Mouse (Mus musculus): ENCODE measurements around the gene Fermt2. TPM values are rescaled to one million over a fixed set of nuclear protein-coding genes. Genes with fewer than 3 reads are reported as not detected.

Gene Fermt2
- total and polyA plus RNA-seq, 2 experiments from 2014 or later = 31.6 to 76.4 TPM

DNA sequence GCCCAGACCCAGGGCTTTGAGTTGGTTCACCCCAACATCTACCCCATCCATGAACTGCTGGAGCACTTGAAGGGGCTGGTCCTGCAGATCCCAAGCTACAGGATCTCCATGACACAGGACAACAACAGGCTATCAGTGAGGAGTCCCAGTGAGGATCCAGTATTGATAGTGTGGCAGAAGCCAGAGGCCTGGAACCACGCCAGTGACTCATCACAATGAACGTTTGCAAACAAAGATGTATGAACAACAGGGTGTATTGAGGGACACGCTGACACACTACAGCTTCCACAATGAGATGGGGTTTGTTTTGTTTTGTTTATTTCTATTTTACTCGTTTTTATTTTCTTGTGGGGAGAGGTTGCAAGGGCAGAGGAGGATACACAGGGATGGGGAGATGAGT, 107.5 kb downstream of the Fermt2 start:
- H3K9ac ChIP-seq (replicated peaks; ENCODE audit: low read length) = no peak overlapping the region
- no peak for TF ChIP-seq CTCF (IDR thresholded peaks at IDR 0.05; ENCODE audit: low read depth)
- H3K27ac ChIP-seq = no peak overlapping the region
- no peak overlapping the region for H3K4me3 ChIP-seq (ENCODE audit: low read length)
- H3K4me2 ChIP-seq (ENCODE audit: low read depth, low read length) = no peak overlapping the region
- no peaks in the 10 kb centered on the region for H3K4me1 ChIP-seq (ENCODE audit: insufficient read depth, low read length)
- H3K9me3 ChIP-seq (ENCODE audit: low read length) = 0 out of 2 replicates have a peak, but pooled peaks cover 6% of the 10 kb centered on the region
- WGBS = 50% methylated on average over 4 of the region's 4 CpGs
- ATAC-seq (peak; percentile 12; the same call in 1 of the 2 replicates), DNase-seq (ENCODE audit: low spot score) (no peak)
- no peaks in the 10 kb centered on the region for H3K36me3 ChIP-seq (ENCODE audit: insufficient read depth, low read length)
- H3K27me3 ChIP-seq (ENCODE audit: insufficient read depth, low read length) = no peaks in the 10 kb centered on the region

DNA sequence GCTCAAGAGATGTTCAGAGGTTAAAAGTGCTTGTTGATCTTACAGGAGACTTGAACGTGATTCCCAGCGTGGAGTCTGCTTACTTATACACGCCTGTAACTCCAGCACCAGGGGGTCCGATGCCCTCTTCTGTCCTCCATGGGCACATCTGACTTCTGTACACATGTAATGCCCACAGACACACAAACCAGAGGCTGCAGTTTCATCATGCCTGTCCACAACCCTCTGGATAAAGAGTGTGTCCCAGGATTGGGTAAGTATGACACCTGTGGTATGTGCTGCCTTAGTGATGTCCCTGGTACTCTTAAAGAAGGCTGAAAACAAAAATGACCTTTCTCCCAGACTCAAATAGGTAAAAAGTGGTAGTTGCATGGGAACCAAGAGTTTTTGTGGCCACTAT, 110.6 kb downstream of the Fermt2 start:
- H3K9ac ChIP-seq (replicated peaks; ENCODE audit: low read length) = no peak overlapping the region
- no peaks in the 10 kb centered on the region for H3K36me3 ChIP-seq (ENCODE audit: insufficient read depth, low read length)
- no peak overlapping the region for H3K27ac ChIP-seq
- ATAC-seq (no peak), DNase-seq (ENCODE audit: low spot score) (no peak)
- no peaks in the 10 kb centered on the region for H3K9me3 ChIP-seq (ENCODE audit: low read length)
- no peak overlapping the region for H3K4me3 ChIP-seq (ENCODE audit: low read length)
- no peak overlapping the region for H3K4me2 ChIP-seq (ENCODE audit: low read depth, low read length)
- 70% methylated on average over 4 of the region's 4 CpGs for WGBS
- TF ChIP-seq CTCF (IDR thresholded peaks at IDR 0.05; ENCODE audit: low read depth) = no peak
- no peaks in the 10 kb centered on the region for H3K4me1 ChIP-seq (ENCODE audit: insufficient read depth, low read length)
- no peaks in the 10 kb centered on the region for H3K27me3 ChIP-seq (ENCODE audit: insufficient read depth, low read length)

DNA sequence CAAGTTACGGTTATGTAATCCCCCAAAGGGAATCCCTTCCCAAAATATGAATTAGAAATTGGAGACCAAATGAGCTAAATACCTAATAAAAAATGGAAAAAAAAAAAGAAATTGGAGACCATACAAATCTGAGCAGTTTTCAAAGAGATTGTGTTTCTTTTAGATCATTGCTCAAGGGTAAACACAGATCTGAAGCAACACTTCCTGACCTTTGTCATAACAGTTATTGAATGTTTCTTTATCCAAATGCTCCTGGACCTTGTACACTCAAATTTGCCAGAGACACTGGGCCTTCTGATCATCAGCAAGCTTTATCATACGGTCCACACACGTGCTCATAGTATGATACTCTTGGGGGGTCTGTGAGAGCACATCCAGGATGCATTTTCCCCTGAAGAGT, 111.4 kb downstream of the Fermt2 start:
- Histone ChIP-seq H3K9me3 (ENCODE audit: low read length) (no peaks in the 10 kb centered on the region), H3K4me1 (ENCODE audit: insufficient read depth, low read length) (no peaks in the 10 kb centered on the region), H3K36me3 (ENCODE audit: insufficient read depth, low read length) (no peaks in the 10 kb centered on the region), H3K4me2 (ENCODE audit: low read depth, low read length) (no peak overlapping the region), H3K4me3 (ENCODE audit: low read length) (no peak overlapping the region), H3K27me3 (ENCODE audit: insufficient read depth, low read length) (no peaks in the 10 kb centered on the region), H3K27ac (no peak overlapping the region), H3K9ac (replicated peaks; ENCODE audit: low read length) (no peak overlapping the region)
- WGBS = 79% methylated on average over 3 of the region's 3 CpGs
- no peak for ATAC-seq
- no peak for DNase-seq (ENCODE audit: low spot score)
- TF ChIP-seq CTCF (IDR thresholded peaks at IDR 0.05; ENCODE audit: low read depth) = no peak

DNA sequence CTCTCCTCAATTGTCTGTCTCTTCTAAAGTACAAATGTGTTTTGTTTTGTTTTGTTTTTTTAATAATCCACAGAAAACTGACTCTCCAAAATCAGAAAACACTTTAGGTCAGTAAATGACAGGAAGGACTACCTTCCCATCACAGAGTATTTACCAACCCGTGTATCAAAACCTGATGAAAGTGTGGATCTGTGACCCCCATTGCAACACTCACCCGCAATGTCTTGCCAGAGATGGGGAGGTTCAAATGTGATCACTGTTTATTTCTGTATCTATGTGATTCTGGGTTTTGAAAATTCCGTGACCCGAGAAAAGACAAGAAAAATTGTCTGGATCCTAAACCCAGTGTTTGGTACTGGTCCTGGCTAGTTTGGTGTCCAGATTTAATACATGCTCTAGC, 113.7 kb downstream of the Fermt2 start:
- no peak overlapping the region for H3K4me3 ChIP-seq (ENCODE audit: low read length)
- H3K4me1 ChIP-seq (ENCODE audit: insufficient read depth, low read length) = no peaks in the 10 kb centered on the region
- H3K4me2 ChIP-seq (ENCODE audit: low read depth, low read length) = no peak overlapping the region
- WGBS = 90% methylated on average over 4 of the region's 4 CpGs
- no peak overlapping the region for H3K9ac ChIP-seq (replicated peaks; ENCODE audit: low read length)
- no peaks in the 10 kb centered on the region for H3K27me3 ChIP-seq (ENCODE audit: insufficient read depth, low read length)
- DNase-seq (ENCODE audit: low spot score) (no peak), ATAC-seq (no peak)
- H3K9me3 ChIP-seq (ENCODE audit: low read length) = no peaks in the 10 kb centered on the region
- H3K27ac ChIP-seq = no peak overlapping the region
- TF ChIP-seq CTCF (IDR thresholded peaks at IDR 0.05; ENCODE audit: low read depth) = no peak
- no peaks in the 10 kb centered on the region for H3K36me3 ChIP-seq (ENCODE audit: insufficient read depth, low read length)

Other genes with a start within 250 kb of the Fermt2 start
- 15.7 and 18.7 TPM in 2 replicates for gene Ero1l, start 211.3 kb downstream of the Fermt2 start, total RNA-seq (2014; rRNA removed)
- gene Ero1l, start 211.3 kb downstream of the Fermt2 start, polyA plus RNA-seq (2015; fragmentation: Nextera tagmentation; extraction: Ambion mirVana) = 23.3 and 25.7 TPM in 2 replicates
- 65.0 and 72.6 TPM in 2 replicates for gene Psmc6, start 200.3 kb downstream of the Fermt2 start, total RNA-seq (2014; rRNA removed)
- gene Psmc6, start 200.3 kb downstream of the Fermt2 start, polyA plus RNA-seq (2015; fragmentation: Nextera tagmentation; extraction: Ambion mirVana) = 136 and 144 TPM in 2 replicates
- gene Styx, start 179.0 kb downstream of the Fermt2 start, total RNA-seq (2014; rRNA removed) = 20.7 and 22.7 TPM in 2 replicates
- 72.4 and 73.7 TPM in 2 replicates for gene Styx, start 179.0 kb downstream of the Fermt2 start, polyA plus RNA-seq (2015; fragmentation: Nextera tagmentation; extraction: Ambion mirVana)
- 12.7 and 13.9 TPM in 2 replicates for gene Gnpnat1, start 125.2 kb downstream of the Fermt2 start, total RNA-seq (2014; rRNA removed)
- gene Gnpnat1, start 125.2 kb downstream of the Fermt2 start, polyA plus RNA-seq (2015; fragmentation: Nextera tagmentation; extraction: Ambion mirVana) = 21.1 and 21.5 TPM in 2 replicates
- gene Ddhd1, start 128.0 kb upstream of the Fermt2 start, total RNA-seq (2014; rRNA removed) = 53.0 and 64.2 TPM in 2 replicates
- 15.0 and 17.2 TPM in 2 replicates for gene Ddhd1, start 128.0 kb upstream of the Fermt2 start, polyA plus RNA-seq (2015; fragmentation: Nextera tagmentation; extraction: Ambion mirVana)